Mouse (Mus musculus) bone marrow, adult 2 months (tissue): Measurements from ENCODE around the gene Plac9a.
"Not testable (repeated sequence)": the region's sequence is repeated elsewhere in the genome, so short reads cannot be mapped to it uniquely, and the experiment has no call there.

ENCODE experiments used
- CTCF ChIP-seq: fragments of 200-500 bp; IDR thresholded peaks from 2 replicates; pipeline ENCODE4 v1.5.1; 2011; ENCODE audit warnings: low read length, control low read depth; ENCODE audit not compliant: control insufficient read depth, insufficient read depth
- POLR2A ChIP-seq: fragments of 200-500 bp; IDR thresholded peaks from 2 replicates; pipeline ENCODE4 v1.6.1; 2011; ENCODE audit warnings: low read depth, mild to moderate bottlenecking, control low read depth, low read length, borderline replicate concordance; ENCODE audit not compliant: control insufficient read depth

DNA sequence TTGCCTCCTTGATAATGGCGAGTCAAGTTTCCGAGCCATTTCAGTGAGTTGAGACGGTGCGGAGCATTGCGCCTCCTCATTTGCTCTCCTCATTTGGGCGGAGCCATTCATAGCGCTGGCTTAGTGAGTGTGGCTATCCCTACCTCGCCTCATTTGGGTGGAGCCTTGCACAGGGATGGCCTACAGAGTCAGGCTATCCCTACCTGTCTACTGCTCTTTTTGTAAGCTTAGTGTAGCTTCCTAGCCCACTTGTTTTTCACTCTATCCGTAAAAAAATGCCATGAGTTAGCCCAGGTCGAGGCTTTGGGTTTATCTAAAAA, 24.6 kb upstream of the Plac9a start, which contains the start of gene Tmem254a:
- TF ChIP-seq POLR2A, CTCF: not testable (repeated sequence)
